Mouse (Mus musculus) kidney, adult 2 months (tissue): ENCODE data around the gene Gna13.

Experiments
- CTCF ChIP-seq: fragments of 200-500 bp; conservative IDR thresholded peaks from 2 replicates; pipeline ENCODE4 v1.5.1; 2011; ENCODE audit warnings: low read depth, mild to moderate bottlenecking, control low read depth, low read length, moderate library complexity, mixed read lengths; ENCODE audit not compliant: insufficient read depth, insufficient read length
- POLR2A ChIP-seq: fragments of 200-500 bp; IDR thresholded peaks from one replicate; pipeline ENCODE4 v1.6.1; 2011; ENCODE audit warnings: low read depth, low read length, control low read depth

DNA sequence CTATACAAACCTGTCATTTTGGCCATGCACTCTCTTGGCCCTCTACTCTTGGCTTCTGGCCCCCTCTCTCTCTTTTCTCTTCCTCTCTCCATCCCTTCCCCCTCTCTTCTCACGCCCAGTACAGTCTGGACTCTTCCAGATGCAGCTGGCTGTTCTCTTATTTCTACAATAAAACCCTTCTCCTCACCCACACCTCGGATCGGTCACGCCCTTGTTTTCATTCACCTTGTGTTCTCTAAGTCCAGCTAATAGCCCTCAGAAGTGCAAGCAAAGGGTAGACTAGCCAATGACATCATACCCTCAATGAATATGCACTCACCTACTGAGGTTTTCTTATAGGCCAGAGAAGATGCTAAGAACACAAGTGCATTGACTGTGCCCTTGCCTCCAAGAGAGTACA is 11.1 kb upstream of the Gna13 start:
- TF ChIP-seq POLR2A (no peak), CTCF (no peak)
